In genomic region chr11:49895966-49896590, GRCm38 (mm10) we compare ENCODE assay signal across 21 mouse cellular contexts. TPM values are rescaled to one million over a fixed set of nuclear protein-coding genes. Genes with fewer than 3 reads are reported as not detected.
"Had no signal": no experiment of that assay in that cellular context is flagged by ENCODE, and none has a peak within 500 bp of the region (broad histone marks: within the 10 kb centered on the region; RNA-seq: fewer than 3 reads in every experiment).

No protein-coding gene starts in this region.

- ATAC-seq: midbrain, embryonic 15.5 days had no signal

- DNase-seq: kidney, adult 8-10 months; kidney, postnatal 10 days; kidney, postnatal 36 days; layer of hippocampus, postnatal 36 days; liver, embryonic 13.5 days; lung, adult 2 months; lung, postnatal 14 days; lung, postnatal 4 days; retina, postnatal 1 day; right cerebral cortex, postnatal 25 days; thymus, postnatal 25 days had no signal

- H3K9ac ChIP-seq: kidney, embryonic 15.5 days; liver, embryonic 13.5 days; midbrain, embryonic 15.5 days; neural tube, embryonic 13.5 days had no signal

- H3K4me3 ChIP-seq: kidney, embryonic 15.5 days; left cerebral cortex, adult 2 months; liver, embryonic 13.5 days; midbrain, embryonic 15.5 days; neural tube, embryonic 13.5 days had no signal

- H3K4me2 ChIP-seq: kidney, embryonic 15.5 days; liver, embryonic 13.5 days; midbrain, embryonic 11.5 days; midbrain, embryonic 15.5 days; neural tube, embryonic 13.5 days had no signal

- H3K27ac ChIP-seq: kidney, embryonic 15.5 days; left cerebral cortex, adult 2 months; liver, embryonic 13.5 days; midbrain, embryonic 15.5 days; neural tube, embryonic 13.5 days; stomach, postnatal 0 days had no signal

- H3K36me3 ChIP-seq: kidney, embryonic 15.5 days; liver, embryonic 13.5 days; midbrain, embryonic 15.5 days had no signal

- H3K9me3 ChIP-seq: kidney, embryonic 15.5 days; liver, embryonic 13.5 days; midbrain, embryonic 15.5 days had no signal

RNA-seq across cellular contexts. Expression of gene Rasgef1c, which starts 5.6 kb away (rescaled TPM):
- total RNA-seq: liver, adult 2 months; neutrophil, adult 5-6 weeks had no signal
- polyA plus RNA-seq: liver, adult 2 months; liver, embryonic 13.5 days; liver, embryonic 16.5 days; lung, embryonic 16.5 days had no signal
